Mouse (Mus musculus) small intestine, adult 2 months (tissue): ENCODE results near the gene Tcap.

Experiments used
- CTCF ChIP-seq: fragments of 200-500 bp; IDR thresholded peaks from 2 replicates; pipeline ENCODE4 v1.5.1; 2012; ENCODE audit warnings: low read depth, mild to moderate bottlenecking, control low read depth, inconsistent platforms, low read length, moderate library complexity, mixed read lengths; ENCODE audit not compliant: insufficient replicate concordance, insufficient read length; ENCODE audit errors: extremely low read depth
- POLR2A ChIP-seq: fragments of 200-500 bp; IDR thresholded peaks from 2 replicates; pipeline ENCODE4 v1.6.1; 2012; ENCODE audit warnings: low read depth, mild to moderate bottlenecking, control low read depth, inconsistent platforms, low read length, moderate library complexity

DNA sequence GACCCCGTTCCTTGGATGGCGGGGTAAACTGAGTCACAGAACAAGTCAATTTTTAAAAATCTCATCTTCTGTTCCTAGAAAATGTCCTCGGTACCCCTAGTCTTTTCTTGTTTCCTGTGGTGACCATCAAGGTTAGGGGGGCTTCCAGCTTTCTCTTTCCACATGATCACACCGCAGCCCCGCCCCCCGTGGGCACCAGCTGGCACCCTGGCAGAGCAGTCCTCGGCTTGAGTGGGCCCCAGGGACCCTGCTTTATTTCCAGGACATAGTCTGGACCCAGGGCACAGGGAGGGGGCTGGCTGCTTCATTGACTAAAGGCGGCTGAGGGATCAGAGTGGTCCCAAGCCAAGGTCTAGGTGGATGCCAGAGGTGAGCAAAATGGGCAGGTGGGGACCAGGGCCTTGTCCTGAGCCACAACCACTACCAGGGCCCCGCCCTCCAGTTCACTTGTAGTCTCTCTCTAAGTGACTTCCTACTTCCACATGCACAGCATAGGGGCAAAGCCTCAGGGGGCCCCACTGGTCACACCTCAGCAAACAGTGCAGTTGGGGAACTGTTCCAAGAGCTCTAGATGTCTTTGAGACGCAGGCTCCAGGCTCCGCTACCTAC is 43.8 kb upstream of the Tcap start:
- TF ChIP-seq POLR2A (no peak), CTCF (no peak)
